Mouse (Mus musculus) hindbrain, postnatal 0 days (tissue): Measurements from ENCODE around the gene Myo19. TPM values are rescaled to one million over a fixed set of nuclear protein-coding genes. Genes with fewer than 3 reads are reported as not detected.

Experiments used
- ATAC-seq: fragments of 200-750 bp; cut with Nextera tagmentation; 2 replicates; pipeline ENCODE4 v1.8.0; 2017; ENCODE audit warnings: mild to moderate bottlenecking, moderate TSS enrichment, moderate library complexity
- DNase-seq: peaks from one replicate; pipeline ENCODE4 v3.0.0-alpha.2; 2015; ENCODE audit warnings: low spot score
- H3K27ac ChIP-seq: fragments of 300-500 bp; sonication (generic); 2 replicates; pipeline ENCODE4 v1.5.1; 2014; ENCODE audit warnings: mild to moderate bottlenecking
- H3K27me3 ChIP-seq: fragments of 300-500 bp; sonication (generic); 2 replicates; pipeline ENCODE4 v1.6.1; 2014; ENCODE audit warnings: low read length, mixed read lengths; ENCODE audit not compliant: insufficient read depth
- H3K36me3 ChIP-seq: fragments of 300-500 bp; sonication (generic); 2 replicates; pipeline ENCODE4 v1.6.1; 2014; ENCODE audit warnings: low read length, mixed read lengths; ENCODE audit not compliant: insufficient read depth
- H3K4me1 ChIP-seq: fragments of 300-500 bp; sonication (generic); 2 replicates; pipeline ENCODE4 v1.6.1; 2014; ENCODE audit warnings: antibody characterized with exemption, low read length, mixed read lengths; ENCODE audit not compliant: insufficient read depth
- H3K4me2 ChIP-seq: fragments of 300-500 bp; sonication (generic); 2 replicates; pipeline ENCODE4 v1.6.1; 2014; ENCODE audit warnings: low read depth, mild to moderate bottlenecking, low read length, moderate library complexity, mixed read lengths
- H3K4me3 ChIP-seq: fragments of 300-500 bp; sonication (generic); 2 replicates; pipeline ENCODE4 v1.5.1; 2014; ENCODE audit warnings: low read length
- H3K9ac ChIP-seq: fragments of 300-500 bp; sonication (generic); replicated peaks from 2 replicates; pipeline ENCODE4 v1.6.1; 2014; ENCODE audit warnings: mild to moderate bottlenecking, low read length, moderate library complexity, mixed read lengths
- H3K9me3 ChIP-seq: fragments of 300-500 bp; sonication (generic); 2 replicates; pipeline ENCODE4 v1.6.1; 2016; ENCODE audit warnings: low read length, mixed read lengths
- CTCF ChIP-seq: IDR thresholded peaks from 2 replicates; pipeline ENCODE4 v1.5.1; 2016; ENCODE audit warnings: antibody characterized with exemption, control low read depth, low read depth
- WGBS: fragments of 180-500 bp; shearing (Covaris S2); extraction: QIAGEN DNeasy Blood & Tissue Kit; methylation state at CpG from one replicate; pipeline ENCODE4 v1.1.7; 2014; 5-methylcytosine and 5-hydroxymethylcytosine counted together
- microRNA-seq, 2 experiments: library from miRNA; unstranded; fragments of <30 nt; microRNA quantifications; one replicate each; pipeline ENCODE4; 2016
- polyA plus RNA-seq: library from polyadenylated mRNA; unstranded; fragments of >200 nt; fragmentation: Nextera tagmentation; extraction: Ambion mirVana; gene quantifications from 2 replicates; pipeline ENCODE4 v1.2.1, GENCODE M21; 2015
- total RNA-seq: library from RNA; depleted of rRNA; stranded (reverse); fragments of >200 nt; gene quantifications from 2 replicates; pipeline ENCODE4 v1.2.3, GENCODE M21; 2014; rRNA removed

The Myo19 gene
- total and polyA plus RNA-seq, 2 experiments from 2014 or later: 4.9 to 13.0 TPM

DNA sequence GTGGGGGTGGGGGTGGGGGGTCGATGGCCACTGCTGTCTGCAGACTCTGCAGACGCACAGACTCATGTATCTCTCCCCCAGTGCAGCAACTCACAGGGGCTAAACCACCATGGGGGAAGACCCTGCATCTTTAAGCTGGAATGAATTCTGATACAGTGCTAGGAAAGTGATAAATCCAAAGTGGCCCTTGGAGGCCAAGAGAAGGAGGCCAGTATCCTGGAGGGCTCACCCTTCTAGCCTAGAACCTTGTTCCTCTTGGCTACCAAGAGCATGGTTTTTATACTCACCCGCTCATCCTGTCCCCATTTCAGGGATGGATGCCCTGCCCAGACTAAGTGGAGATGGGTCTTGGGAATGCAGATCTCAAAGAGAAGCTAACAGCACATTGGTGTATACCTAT is 80.3 kb downstream of the Myo19 start:
- DNase-seq (no peak), ATAC-seq (no peak)
- H3K27me3 ChIP-seq: peaks cover 18% of the 10 kb centered on the region
- no peaks in the 10 kb centered on the region for H3K36me3 ChIP-seq
- peaks cover 8% of the 10 kb centered on the region for H3K4me1 ChIP-seq
- no peak overlapping the region for H3K4me3 ChIP-seq
- H3K9me3 ChIP-seq: no peaks in the 10 kb centered on the region
- H3K9ac ChIP-seq: no peak overlapping the region
- no peak for TF ChIP-seq CTCF
- no peak overlapping the region for H3K4me2 ChIP-seq
- no peak overlapping the region for H3K27ac ChIP-seq
- 38% methylated on average over 3 of the region's 3 CpGs for WGBS

DNA sequence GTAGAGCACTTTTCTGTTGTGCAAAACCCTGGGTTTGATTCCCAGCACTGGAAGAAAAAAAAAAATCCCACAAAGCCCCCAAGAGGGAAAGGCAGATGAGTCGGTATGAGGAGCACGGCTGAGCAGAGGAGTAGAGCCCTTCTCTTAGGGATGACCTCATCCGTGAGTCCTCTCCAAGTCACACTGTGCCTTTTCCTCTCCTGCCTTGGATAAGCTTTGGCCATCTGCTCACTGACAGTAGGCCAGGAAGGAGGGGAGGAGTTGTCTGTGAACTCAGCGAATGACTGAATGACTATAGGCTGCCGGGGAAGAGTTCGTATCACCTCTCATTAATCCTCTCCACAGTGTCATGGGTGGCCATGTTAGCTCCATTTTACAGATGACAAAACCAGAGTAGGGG is 80.8 kb downstream of the Myo19 start:
- peaks cover 18% of the 10 kb centered on the region for H3K27me3 ChIP-seq

More for the DNA sequence above, 80.8 kb downstream of the Myo19 start:
- no peak overlapping the region for H3K4me3 ChIP-seq
- 0 out of 2 replicates have a peak, but pooled peaks have one; percentile 12 for ATAC-seq
- DNase-seq: no peak
- H3K27ac ChIP-seq: no peak overlapping the region
- no peaks in the 10 kb centered on the region for H3K36me3 ChIP-seq
- no peak overlapping the region for H3K4me2 ChIP-seq
- no peak for TF ChIP-seq CTCF
- 60% methylated on average over 6 of the region's 6 CpGs for WGBS
- no peak overlapping the region for H3K9ac ChIP-seq
- no peaks in the 10 kb centered on the region for H3K9me3 ChIP-seq
- H3K4me1 ChIP-seq: peaks cover 8% of the 10 kb centered on the region

Small RNA genes lying within 50 kb of the gene (microRNA-seq; reads per million reads assigned to microRNA genes)
- gene Gm23564: 0 reads per million in 2 experiments

Other genes starting within 250 kb of the Myo19 start
- 15.0 and 23.0 TPM in 2 replicates for gene Mrm1, start 60.6 kb upstream of the Myo19 start, total RNA-seq
- gene Mrm1, start 60.6 kb upstream of the Myo19 start, polyA plus RNA-seq: 17.1 and 20.9 TPM in 2 replicates
- 12.4 and 14.3 TPM in 2 replicates for gene Dhrs11, start 51.2 kb upstream of the Myo19 start, total RNA-seq
- 13.8 and 16.4 TPM in 2 replicates for gene Dhrs11, start 51.2 kb upstream of the Myo19 start, polyA plus RNA-seq
- 33.3 and 41.6 TPM in 2 replicates for gene Ggnbp2, start 9.3 kb upstream of the Myo19 start, total RNA-seq
- gene Ggnbp2, start 9.3 kb upstream of the Myo19 start, polyA plus RNA-seq: 63.5 and 65.2 TPM in 2 replicates
- 1.9 and 3.6 TPM in 2 replicates for gene Pigw, start 137 bp downstream of the Myo19 start, total RNA-seq
- 1.5 and 1.6 TPM in 2 replicates for gene Pigw, start 137 bp downstream of the Myo19 start, polyA plus RNA-seq
- gene Znhit3, start 36.2 kb downstream of the Myo19 start, total RNA-seq: 36.7 and 44.4 TPM in 2 replicates
- gene Znhit3, start 36.2 kb downstream of the Myo19 start, polyA plus RNA-seq: 85.9 and 89.3 TPM in 2 replicates
- gene Car4, start 77.6 kb downstream of the Myo19 start, total RNA-seq: 0.93 and 2.0 TPM in 2 replicates
- gene Car4, start 77.6 kb downstream of the Myo19 start, polyA plus RNA-seq: 12.3 and 15.0 TPM in 2 replicates